Mouse (Mus musculus) naive thymus-derived CD4-positive, alpha-beta T cell, adult 2 months (primary cell): Measurements from ENCODE around the gene Capn13.

Experiments
- DNase-seq: peaks from one replicate; pipeline ENCODE4 v3.0.0-alpha.2; 2011; ENCODE audit warnings: low read depth

The Capn13 gene

DNA sequence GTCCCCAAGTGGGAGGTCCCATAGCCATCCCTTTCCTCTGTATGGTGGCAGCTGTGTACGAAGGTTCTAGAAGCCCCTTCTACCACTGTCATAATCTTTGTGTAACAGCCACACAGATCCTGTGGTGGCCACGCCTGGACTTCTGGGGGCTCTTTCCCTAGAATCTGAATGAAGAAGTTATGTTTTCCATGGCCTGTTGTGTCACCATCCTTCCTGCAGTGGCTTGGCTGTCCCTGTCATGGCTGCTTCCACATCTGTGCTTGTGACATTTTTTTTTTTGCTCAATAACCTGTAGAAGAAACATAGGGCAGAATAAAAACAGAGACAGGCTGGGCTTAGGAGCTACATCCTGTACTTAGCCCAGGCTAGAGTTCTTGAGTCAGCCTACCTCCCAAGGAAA, at the start of gene Capn13:
Gene Capn13, minus strand, starts transcription at position 5 of the 400 bp plus-strand sequence.
- no peak for DNase-seq

DNA sequence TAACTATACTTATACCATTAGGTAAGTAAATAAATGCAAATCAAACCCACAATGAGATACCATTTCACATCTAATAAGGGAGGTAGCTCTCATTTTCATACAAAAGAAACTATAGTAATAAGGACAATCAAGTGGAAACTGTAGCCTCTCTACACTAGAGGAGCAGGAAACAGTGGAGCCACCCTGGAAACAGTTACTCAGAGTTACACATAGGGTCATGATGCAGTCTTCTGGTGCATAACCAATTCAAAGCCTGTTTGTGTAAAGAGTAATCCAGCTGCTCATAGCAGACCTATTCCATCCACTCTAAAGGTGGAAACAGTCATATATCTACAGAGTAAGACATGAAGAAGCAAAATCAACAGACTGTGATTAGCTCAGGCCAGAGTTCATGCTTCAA, 48.4 kb upstream of the Capn13 start:
- no peak for DNase-seq

DNA sequence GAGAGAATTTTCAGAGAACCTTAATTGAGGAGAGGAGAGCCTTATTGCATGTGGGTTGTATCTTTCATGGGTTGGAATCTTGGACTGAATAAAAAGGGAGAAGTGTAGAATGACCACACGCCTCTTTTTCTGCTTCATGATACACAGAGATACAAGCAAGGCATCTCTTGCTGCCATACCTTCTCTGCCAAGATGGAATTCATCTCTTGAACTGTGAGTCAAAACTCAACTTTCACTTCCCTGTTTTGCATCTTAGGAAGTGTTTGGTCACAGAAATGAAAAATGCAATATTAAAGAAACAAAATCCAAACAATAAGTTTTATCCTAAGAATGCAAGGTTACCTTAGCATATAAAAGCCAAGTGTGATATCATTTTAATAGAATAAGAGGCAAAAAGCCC, 40.1 kb upstream of the Capn13 start:
- DNase-seq: no peak

DNA sequence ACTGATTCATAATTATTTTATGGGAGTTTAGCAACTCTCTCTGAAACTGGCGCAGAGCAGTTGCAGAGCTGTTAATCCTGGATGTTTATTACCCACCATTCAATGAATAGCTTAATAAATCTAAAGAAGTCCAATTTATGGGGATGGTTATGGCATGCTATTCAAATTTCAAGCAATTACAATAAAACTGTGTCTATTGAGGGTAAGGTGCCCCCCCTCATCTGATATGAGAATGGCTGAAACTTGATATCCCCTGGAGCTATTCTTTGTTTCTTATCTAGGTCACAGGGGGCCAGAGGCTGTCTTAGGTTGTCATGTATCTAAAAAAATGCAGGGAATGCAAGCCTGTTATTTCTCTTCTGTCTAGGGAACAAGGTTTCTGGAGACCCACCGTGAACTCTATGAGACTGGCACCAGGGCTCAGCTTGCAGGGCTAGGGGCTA, 31.9 kb upstream of the Capn13 start:
- DNase-seq: no peak

DNA sequence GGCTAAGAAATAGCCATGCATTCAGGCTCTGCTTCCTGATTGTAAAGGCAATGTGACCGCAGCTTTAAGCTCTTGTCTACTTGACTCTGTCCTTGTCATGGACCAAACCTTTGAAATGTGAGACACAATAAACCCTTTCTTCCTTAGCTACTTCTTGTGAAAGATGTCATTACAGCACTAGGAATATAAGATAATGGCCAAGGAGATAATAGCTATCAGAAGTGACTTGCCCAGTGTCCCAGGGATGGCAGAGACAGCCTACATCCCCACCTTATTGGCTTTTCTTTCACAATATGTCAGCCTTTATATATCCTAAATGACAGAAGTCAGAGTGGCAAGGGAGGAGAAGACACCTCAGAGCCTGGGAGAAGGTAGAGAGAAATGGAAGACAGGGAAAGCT, 31.4 kb upstream of the Capn13 start:
- DNase-seq: no peak

DNA sequence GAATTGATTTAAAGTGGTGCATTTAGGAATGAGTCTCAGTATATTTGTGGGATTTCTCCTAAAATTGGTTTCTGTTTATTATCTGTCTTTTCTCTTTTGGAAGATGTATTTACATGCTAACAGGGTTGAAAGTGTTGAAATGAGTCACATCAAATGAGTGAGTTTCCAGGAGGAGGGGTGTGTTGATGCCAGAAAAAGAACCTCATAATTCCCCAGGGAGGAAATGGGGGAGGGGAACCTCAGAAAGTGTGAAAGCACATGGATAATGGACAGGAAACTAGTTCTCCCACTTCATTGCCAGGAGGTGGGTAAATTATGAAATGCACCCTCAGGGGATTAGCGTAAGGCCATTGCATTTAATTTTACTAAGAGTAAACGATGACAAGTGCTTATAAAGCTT, 16.7 kb upstream of the Capn13 start:
- DNase-seq: no peak

DNA sequence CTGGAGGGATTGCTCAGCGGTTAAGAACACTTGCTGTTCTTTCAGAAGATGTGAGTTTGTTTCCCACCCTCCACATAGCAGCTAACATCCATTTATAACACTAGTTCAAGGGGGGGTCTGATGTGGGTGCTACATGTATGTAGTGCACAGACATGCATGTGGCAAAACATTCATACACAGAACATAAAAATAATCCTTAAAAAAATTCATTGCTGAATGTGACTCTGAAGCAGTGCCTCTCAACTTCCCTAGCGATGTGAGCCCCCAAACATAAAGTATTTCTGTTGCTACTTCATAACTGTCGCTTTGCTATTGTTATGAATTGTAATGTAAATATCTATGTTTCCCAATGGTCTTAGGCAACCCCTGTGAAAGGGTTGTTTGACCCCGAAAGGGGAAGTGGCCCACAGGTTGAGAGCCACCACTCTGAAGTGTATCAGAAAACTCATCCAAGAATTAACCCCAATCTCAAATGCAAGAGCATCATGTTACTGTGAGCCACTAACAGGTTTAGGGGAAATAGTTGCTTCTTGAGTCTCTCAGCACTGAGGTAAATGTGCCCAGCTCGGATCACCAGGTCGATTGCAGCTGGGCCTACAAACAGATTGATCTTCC, 15.6 kb upstream of the Capn13 start:
- DNase-seq: no peak

DNA sequence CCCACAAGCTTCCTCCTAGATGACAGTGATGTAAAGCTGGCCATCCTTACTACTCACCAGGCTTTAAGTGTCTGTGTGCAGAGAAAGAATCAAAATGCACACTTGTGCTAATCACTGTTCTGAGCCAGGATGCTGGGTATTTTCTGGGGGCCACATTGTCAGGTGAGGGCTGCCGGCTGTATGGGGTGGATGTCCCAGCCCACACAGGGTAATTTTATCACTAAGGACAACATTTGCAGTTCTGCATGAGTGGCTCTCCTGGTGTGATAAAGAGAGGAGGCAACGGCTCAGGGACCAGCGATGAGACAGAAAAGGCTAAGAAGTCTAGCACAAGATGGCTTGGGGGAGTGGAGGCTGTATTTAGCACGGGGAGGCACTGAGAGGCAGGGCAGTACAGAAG, 11.2 kb upstream of the Capn13 start:
- no peak for DNase-seq

DNA sequence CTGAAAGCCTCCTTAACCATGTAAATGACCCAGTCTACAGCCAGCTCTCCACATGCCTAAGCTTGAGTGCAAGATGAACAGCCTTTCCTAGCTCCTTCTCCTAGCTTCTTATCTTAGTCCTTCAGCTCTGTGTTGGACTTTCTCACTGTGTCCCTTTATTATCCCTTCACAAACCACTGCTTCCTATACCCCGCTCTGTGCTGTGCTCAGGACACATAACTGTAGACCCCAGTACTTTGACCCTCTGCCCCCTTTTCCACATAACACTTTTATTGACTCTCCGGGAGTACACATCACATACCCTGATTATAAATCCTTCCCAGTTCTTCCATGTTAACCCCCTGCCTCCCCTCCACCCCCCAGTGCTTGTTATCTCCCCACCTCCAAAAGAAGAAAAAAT, 606 bp upstream of the Capn13 start:
- DNase-seq: no peak

DNA sequence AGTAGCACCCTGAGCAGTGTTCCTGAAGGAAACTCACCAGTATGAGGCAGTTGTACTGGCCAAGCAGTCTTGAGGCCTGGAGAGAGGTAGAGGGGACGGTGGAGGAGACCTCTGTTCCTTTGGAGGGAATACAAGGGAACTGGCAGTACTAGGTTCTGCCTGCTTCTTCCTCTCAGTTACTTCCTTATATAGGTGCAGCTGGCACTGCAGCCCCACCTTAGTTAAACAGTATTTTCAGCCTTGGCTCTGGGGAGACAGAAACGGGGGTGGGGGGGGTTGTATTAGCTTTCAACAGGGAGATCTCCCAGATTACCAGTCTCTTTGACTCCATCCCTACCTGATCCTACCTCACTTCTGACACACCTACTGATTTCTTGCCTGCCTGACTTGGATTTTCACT, 1.5 kb downstream of the Capn13 start:
- no peak for DNase-seq

DNA sequence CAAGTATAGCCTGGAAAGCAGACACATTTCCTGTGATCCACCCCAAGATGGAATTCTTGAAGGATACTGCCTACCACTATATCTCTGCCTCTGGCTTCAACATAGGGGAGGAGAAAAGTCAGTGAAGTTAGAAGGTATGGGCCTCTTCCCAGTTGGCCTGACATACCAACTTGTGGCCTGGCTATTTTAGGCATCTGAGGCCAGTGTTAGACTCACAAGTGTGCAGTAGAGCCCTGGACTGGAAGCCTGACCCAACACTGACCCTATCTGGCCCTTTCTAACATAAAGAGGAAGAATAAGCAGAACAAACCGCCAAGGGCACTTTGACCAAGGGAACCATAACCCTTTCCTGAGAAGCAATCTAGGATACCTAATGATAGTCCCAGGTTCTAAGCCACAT, 7.3 kb downstream of the Capn13 start:
- no peak for DNase-seq

DNA sequence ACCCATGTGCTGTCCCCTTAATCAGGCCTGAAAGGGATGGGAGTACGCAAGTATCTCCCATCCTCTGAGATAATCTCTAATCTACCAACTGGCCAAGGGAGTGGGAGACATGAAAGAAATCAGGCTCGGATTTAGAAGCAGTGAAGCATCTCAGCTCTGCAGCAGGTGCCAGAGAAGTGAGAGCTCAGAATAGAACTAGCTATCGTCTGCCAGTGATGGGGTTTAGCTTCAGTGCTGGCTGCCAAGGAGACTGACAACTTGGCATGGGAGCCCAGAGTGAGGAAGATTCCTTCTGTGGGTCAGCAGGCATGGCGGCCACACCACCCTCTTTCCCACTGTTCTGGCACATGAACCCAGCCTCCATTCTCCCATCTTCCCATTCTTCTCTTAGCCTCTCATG, 8.9 kb downstream of the Capn13 start:
- DNase-seq: no peak

DNA sequence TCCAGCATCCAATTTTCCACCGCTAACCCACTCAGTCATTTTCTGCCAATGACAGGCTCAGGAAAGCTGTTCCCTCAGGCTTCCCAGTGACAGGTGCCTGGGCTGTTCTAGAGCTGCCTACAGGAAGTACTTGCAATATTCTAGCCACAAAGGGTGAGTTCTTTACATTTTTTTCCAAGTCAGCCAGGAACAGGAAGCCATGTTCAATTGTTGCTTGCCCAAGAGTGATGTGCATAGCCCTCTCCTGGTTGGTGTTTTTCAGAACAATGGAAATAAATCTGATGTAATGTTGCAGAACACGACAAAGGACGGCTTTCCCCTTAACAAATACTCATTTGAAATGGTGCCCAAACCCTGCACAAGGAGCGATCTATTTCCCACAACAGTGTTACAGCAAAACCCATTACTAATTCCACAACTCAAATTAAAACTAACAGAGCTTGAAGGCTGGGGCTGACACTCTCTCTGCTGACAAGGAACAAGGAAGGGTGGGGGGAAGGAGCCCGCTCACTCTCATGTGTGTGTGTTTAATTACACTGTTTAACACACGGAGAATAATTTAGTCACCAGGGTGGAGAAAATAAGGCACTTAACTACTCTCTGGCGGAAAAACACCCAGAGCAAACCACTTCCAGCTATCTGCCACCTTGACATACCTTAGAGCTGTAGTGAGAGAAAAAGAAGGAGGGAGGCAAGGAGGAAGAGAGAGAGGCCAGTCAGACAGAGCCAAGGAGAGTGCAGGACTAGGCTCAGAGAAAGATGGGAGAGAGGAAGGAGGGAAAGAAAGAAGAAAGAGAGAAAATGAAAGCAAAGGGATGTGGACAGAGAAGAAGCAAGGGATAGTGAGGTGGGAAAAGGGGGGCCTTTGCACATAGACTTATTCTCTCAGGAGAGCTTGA, 10.2 kb downstream of the Capn13 start:
- DNase-seq: no peak

DNA sequence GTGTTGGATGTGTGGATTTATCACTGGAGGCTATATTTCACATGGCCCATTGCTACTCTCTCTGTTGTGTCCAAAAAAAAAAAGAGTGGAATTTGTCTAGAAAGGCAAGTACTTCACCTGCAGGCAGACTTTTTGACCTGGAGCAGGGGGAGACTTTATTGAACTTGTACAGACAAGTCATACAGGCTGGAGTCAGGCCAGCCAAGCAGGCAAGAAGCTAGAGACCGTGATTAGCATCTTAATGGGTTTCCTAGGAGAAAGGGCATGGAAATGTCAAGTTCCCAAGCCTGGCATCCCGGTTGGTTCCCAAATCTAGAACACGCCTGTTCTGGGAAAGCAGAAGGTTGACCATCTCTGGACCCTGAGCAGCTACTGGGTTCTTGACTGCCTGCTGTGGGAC, 11.3 kb downstream of the Capn13 start:
- no peak for DNase-seq

DNA sequence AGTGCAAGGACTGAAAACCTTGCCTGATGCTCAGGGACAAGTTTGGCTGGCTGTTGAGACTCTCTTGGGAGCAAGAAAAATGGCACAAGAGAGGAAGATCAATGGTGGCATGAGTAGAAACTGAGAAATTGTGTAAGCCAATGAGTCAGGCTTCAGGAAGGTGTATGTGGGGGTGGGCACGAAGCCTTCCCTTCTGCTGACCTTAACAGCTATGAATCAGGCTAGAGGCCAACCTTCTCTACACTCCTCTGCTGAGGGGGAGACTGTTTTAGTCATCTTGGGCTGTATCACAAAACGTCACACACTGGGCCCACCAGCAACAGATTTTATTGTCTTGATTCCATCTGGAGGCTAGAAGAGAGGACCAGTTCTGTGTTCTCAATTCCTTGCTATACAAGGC, 14.1 kb downstream of the Capn13 start:
- no peak for DNase-seq

DNA sequence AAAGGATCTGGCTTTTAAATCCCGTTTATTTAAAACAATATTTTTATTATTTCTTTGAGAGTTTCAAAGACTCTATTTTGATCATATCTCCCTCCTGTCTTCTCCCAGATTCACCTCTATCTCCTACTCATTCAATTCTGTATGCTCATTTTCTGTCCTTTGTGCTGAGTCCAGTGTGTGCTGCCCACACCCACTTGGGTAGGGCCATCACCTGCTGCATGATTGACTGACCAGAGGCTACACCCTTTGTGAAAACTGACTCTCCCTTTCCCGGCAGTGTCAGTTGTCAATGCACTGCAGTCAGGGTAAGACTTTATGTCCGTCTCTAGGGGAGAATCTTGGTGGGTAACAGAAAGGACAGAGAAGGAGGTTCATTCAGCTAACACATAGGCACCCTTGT, 14.7 kb downstream of the Capn13 start:
- DNase-seq: no peak

DNA sequence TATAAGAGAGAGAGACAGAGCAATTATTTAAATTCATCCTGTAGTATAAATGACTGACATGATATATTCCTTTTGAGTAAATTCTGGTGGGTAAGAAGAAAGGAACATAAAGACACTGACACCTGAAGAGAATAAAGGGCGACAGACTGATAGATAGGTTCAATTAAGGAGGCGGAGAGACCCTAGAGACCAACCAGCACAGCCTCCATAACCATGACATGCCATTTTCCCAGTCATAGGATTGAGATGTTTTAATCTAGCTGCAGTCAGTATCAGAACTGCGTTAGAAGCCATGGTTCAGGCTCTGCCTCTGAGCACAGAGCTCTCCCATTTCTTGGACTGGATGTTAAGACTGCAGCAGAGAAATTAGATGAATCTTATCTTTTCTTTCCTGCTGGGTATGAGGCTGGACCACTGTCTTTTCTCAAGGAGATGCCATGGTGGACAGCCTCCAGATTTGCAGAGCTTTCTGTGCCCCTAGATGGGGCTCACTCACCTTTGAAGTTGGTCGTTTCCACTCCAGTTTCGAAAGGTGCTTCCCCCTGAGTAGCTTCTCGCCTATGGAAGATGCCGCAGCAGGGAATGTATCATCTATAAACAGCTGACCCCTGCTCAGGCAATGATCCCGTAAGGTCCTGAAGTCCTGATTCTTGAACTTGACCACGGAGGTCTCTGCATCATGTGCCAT, 18.2 kb downstream of the Capn13 start:
- no peak for DNase-seq

DNA sequence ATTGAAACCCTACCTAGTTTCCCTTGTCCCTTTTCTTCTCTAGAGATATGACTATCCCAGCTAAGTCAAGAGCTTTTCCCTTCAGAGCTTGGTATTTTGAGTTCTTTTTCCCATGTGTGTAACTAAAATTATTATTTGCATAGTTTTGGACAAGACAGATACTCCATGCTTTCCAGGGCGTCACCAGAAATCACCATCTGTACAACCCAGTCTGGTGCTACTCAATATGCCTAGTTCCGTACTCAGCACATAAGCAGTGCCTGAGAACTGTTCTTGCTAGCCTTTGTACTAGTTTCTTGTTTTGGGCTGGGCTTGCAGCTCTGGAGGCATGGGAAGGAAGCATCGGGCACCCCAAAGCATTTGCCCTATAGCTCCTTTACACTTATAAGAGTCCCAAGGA, 19.0 kb downstream of the Capn13 start:
- DNase-seq: no peak

DNA sequence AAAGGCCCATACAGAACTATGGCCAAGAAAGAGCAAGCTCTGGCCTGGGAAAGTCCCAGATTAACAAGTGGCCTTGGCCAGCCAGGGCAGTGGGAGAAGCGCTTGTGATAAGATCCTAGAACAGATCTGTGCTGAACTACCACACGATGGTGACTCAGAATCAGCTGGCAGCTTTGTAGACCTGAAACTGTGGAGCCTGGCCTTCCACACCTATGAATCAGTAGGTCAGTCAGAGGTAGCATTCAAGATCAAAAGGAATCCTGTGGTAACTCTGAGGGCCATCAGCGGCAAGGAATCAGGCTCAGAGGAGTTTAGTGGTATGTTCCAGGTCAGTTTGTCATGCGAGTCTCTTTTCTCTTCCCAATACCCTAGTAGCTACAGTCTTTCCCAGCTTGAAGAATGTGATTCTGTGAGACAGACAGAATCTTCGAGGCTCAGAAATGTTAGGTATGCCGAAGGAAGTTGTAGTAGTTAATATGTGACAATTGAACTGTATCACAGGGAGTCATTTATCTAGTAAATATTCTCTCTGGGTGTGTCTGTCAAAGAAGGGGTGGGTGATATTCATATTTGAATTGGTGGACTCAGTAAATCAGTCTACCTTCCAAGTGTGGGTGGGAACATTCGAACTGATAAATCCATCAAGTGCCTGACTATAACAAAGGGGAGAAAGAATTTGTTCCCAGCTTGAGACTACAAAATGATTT, 22.7 kb downstream of the Capn13 start:
- DNase-seq: no peak

DNA sequence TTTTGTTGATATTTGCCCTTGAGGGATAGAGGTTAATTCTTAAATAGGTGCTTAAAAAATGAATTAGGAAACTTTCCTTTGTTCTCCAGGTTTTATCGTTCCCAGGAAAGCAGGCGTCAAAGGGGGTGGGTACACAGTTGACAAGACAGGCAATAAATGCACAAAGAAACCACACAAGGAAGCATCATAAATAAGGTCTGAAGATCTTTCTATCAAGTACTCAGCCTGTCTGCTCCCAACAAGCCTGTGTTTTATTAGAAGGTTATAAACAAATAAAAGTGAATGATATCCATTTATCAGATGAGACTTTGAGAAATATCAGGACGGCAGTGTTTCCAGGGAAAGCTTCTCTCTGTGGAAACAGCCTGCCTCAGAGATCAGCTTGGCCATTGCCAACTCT, 33.3 kb downstream of the Capn13 start:
- DNase-seq: no peak

DNA sequence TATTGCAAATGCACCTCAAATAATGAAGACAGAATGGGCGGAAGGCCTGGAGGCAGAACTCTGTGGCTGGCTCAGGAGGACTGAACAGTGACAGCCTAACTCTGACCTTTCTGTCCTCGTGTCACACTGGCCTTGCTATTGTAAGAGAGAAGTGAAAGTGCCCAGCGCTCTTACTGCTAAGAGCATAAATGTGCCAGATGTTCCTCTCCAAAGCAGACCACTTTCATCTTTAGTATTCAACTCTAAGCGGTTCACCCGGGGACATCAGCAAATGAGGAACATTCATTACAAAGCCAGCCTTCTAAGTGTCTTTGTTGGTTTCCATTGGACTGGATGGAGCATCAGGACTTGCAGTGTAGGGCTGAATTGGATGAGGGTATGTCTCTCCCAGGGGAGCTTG, 39.6 kb downstream of the Capn13 start:
- DNase-seq: no peak

DNA sequence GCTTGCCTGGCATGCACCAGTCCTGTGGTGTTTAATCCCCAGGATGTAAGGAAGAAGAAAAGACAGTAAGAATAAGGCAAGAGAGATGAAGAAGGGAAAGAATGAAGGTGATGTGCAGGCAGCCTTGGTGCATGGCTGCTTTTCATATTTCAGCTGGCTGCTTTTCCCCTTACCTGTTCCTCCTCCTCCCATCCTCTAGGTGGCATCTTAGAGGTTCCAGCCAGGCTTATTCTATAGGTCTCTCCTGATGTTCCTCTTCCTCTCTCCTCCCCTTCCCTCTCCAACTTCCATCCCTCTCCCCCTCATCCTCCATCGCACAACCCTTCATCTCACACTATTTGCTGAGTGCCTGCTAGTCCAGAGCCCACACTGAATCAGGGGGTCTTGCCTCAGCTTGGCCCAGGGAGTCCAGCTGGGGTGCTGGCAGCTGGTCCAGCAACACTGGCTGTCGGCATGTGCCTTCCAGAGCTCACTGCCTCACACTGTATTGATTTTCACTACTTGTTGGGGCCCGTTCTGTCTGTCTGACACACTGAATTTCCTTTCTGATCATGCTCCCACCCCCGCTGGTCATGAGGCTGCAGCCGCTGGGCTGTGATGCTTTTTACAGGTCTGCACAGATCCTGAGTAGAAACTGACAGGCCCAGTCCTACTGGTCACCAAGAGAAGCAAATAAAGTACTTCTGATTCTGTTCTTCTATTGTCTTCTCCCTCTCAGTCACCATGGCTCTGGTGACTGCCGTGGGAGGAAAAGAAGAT, 56.9 kb downstream of the Capn13 start:
- DNase-seq: no peak
